Mouse (Mus musculus): ENCODE measurements at regions not wholly inside any gene's neighbourhood (a gene's known extent, or its start where the extent isn't known, plus 50 kb on each side); places are given as distances from the start of the nearest gene placed in this dataset.

DNA sequence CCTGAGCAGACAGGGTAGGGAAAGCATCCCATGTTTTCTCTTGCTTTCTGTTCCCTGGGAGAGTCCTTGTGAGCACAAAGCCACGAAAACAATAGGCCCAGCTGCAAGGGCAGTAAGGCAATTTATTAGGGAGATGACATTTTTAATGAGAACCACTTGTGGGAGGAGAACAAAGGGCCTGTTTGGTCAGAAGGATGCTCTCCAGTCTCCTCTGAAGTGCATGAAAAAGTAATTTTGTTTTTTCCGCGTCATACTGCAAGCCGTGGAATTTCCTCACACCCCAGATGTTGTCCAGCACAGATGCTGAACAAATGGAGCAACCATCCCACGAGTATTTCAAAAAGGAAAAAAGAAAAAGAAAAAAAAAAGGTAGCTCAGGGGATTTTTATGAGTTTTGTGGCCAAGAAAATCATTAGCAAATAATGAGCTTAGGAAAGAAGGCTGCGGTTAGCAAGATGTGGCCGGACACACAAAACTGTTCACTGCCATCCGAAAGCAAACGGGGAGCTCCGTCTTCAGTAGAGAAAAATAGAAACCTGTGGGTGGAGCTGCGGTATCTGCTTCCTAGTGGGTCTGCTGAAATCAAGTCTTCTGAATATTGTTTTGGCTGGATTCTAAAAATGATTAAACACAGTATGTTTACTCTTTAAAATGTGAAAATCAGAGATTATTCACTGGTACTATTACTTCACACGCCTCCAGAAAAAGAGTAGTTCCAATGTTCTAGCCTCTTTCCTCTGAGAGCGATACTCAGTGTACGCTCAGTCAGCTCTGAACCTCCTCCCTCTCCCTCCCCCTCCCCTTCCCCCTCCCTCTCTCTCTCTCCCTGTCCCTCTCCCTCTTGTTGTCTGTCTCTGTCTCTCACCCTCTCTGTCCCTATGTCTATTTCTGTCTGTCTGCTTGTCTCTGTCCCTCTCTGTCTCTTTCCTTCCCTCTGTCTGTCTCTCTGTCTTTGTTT is 235.4 kb upstream of the Mctp2 start:
- 35% methylated on average over 14 of the region's 14 CpGs for WGBS
- Histone ChIP-seq H3K4me1 (ENCODE audit: insufficient read depth) (peaks cover 15% of the 10 kb centered on the region), H3K9ac (no peak overlapping the region), H3K4me3 (ENCODE audit: low read depth, low read length) (no peak overlapping the region), H3K4me2 (peak overlapping the region; percentile 29), H3K36me3 (ENCODE audit: insufficient read depth) (no peaks in the 10 kb centered on the region), H3K27ac (ENCODE audit: low read depth) (peak overlapping the region; percentile 47), H3K9me3 (ENCODE audit: low read depth, low read length) (no peaks in the 10 kb centered on the region), H3K27me3 (ENCODE audit: insufficient read depth, low read length) (no peaks in the 10 kb centered on the region)
- peak; percentile 70 for DNase-seq
- TF ChIP-seq CTCF (IDR thresholded peaks at IDR 0.05; ENCODE audit: low read depth), result peak; percentile 14; the same call in 1 of the 2 replicates
- peak; percentile 42; the same call in 1 of the 2 replicates for ATAC-seq (ENCODE audit: insufficient read depth)

DNA sequence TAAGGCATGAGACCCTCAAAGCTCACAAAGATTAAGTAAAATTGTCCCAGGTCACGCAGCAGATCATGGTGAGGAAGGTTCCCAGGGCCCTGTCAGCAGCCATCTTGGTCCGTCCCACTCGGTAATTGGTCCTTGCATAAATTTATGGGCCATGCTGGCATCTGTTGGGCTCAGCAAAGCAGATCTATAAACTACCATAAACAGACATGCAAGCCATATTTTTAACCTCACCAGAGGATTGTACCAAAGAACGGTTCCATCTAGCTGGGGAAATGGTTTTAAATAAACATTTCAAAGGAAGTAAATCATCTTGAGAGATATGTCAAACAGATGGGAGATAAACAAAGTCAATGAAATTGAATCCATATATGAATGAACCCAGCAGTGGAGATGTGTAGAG is 237.1 kb upstream of the Mctp2 start:
- Histone ChIP-seq H3K4me2 (no peak overlapping the region), H3K27ac (ENCODE audit: low read depth) (peak overlapping the region; percentile 63), H3K9ac (no peak overlapping the region), H3K9me3 (ENCODE audit: low read depth, low read length) (no peaks in the 10 kb centered on the region), H3K4me1 (ENCODE audit: insufficient read depth) (peaks cover 15% of the 10 kb centered on the region), H3K27me3 (ENCODE audit: insufficient read depth, low read length) (no peaks in the 10 kb centered on the region), H3K36me3 (ENCODE audit: insufficient read depth) (no peaks in the 10 kb centered on the region), H3K4me3 (ENCODE audit: low read depth, low read length) (no peak overlapping the region)
- TF ChIP-seq CTCF (IDR thresholded peaks at IDR 0.05; ENCODE audit: low read depth), result no peak
- DNase-seq, result peak; percentile 54
- ATAC-seq (ENCODE audit: insufficient read depth), result peak; percentile 55; the same call in 1 of the 2 replicates
- 42% methylated on average over 4 of the region's 4 CpGs for WGBS

DNA sequence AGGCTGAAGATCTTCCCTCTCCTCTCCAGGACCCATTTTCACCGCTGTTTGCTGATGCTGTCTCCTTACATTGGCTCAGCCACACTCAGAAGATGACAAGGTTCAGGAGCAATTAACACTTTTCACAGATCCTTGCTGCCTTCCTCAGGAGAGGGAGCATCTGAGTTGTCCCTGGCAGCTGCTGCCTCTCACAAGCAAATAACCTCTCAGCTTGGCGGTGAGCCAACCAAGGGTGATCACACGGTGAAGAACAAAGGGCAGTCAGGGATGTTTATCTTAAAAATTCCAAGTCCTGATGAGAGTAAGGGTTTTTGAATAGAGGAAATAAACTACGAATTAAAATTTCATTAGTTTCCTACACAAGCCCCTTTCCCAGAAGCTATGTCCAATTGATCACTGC is 237.5 kb upstream of the Mctp2 start:
- no peaks in the 10 kb centered on the region for H3K27me3 ChIP-seq (ENCODE audit: insufficient read depth, low read length)
- H3K4me3 ChIP-seq (ENCODE audit: low read depth, low read length), result no peak overlapping the region
- DNase-seq, result peak; percentile 93
- peak overlapping the region; percentile 2 for H3K27ac ChIP-seq (ENCODE audit: low read depth)
- ATAC-seq (ENCODE audit: insufficient read depth), result peak; percentile 89
- TF ChIP-seq CTCF (IDR thresholded peaks at IDR 0.05; ENCODE audit: low read depth), result no peak
- H3K4me1 ChIP-seq (ENCODE audit: insufficient read depth), result peaks cover 15% of the 10 kb centered on the region
- no peak overlapping the region for H3K4me2 ChIP-seq
- H3K36me3 ChIP-seq (ENCODE audit: insufficient read depth), result no peaks in the 10 kb centered on the region
- H3K9me3 ChIP-seq (ENCODE audit: low read depth, low read length), result no peaks in the 10 kb centered on the region
- H3K9ac ChIP-seq, result no peak overlapping the region
- 15% methylated on average over 4 of the region's 4 CpGs for WGBS

DNA sequence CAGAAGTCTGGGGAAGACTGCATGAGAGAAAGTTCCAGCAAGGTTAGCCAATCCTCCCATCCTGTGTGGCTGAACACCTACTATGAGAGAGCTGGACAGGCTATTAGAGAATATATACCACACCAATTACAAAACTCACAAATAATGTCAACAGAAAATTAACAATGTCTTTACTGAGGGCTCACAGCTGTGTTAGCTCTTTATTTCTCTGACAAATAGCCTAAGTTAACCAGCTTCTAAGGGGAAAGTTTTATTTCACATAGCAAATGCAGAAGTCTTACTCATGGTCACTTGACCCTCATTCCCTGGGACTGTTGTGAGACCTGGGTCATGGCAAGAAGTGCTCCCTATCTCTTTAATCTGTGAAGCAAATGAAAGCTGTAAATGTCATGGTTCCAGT is 261.0 kb upstream of the Mctp2 start:
- Histone ChIP-seq H3K4me1 (ENCODE audit: insufficient read depth) (0 out of 2 replicates have a peak, but pooled peaks cover 4% of the 10 kb centered on the region), H3K36me3 (ENCODE audit: insufficient read depth) (no peaks in the 10 kb centered on the region), H3K4me2 (no peak overlapping the region), H3K27ac (ENCODE audit: low read depth) (no peak overlapping the region), H3K9me3 (ENCODE audit: low read depth, low read length) (no peaks in the 10 kb centered on the region), H3K9ac (no peak overlapping the region), H3K4me3 (ENCODE audit: low read depth, low read length) (no peak overlapping the region), H3K27me3 (ENCODE audit: insufficient read depth, low read length) (no peaks in the 10 kb centered on the region)
- DNase-seq, result peak; percentile 58
- TF ChIP-seq CTCF (IDR thresholded peaks at IDR 0.05; ENCODE audit: low read depth), result no peak
- no peak for ATAC-seq (ENCODE audit: insufficient read depth)

DNA sequence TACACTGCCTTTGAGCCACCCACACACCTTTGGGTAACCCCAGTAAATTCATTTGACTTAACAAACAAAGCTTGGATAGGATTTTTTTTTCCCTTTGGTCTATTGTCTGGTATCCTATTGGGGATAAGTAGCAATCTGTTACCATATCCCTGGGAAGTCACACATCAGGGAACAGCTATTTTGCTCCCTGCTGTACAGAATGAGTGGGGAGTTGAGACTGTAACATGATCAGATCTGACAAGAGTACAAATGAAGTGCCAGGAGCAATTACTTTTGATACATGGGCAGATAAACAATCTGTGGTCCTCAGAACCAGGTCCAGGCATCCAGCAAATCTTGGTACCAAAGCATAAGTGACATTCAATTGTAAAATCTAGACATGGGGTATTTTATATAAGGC is 262.8 kb upstream of the Mctp2 start:
- no peak overlapping the region for H3K9ac ChIP-seq
- DNase-seq, result no peak
- no peaks in the 10 kb centered on the region for H3K9me3 ChIP-seq (ENCODE audit: low read depth, low read length)
- H3K4me2 ChIP-seq, result no peak overlapping the region
- H3K27me3 ChIP-seq (ENCODE audit: insufficient read depth, low read length), result no peaks in the 10 kb centered on the region
- no peak for TF ChIP-seq CTCF (IDR thresholded peaks at IDR 0.05; ENCODE audit: low read depth)
- H3K4me1 ChIP-seq (ENCODE audit: insufficient read depth), result 0 out of 2 replicates have a peak, but pooled peaks cover 4% of the 10 kb centered on the region
- H3K27ac ChIP-seq (ENCODE audit: low read depth), result no peak overlapping the region
- no peak for ATAC-seq (ENCODE audit: insufficient read depth)
- H3K36me3 ChIP-seq (ENCODE audit: insufficient read depth), result no peaks in the 10 kb centered on the region
- H3K4me3 ChIP-seq (ENCODE audit: low read depth, low read length), result no peak overlapping the region

DNA sequence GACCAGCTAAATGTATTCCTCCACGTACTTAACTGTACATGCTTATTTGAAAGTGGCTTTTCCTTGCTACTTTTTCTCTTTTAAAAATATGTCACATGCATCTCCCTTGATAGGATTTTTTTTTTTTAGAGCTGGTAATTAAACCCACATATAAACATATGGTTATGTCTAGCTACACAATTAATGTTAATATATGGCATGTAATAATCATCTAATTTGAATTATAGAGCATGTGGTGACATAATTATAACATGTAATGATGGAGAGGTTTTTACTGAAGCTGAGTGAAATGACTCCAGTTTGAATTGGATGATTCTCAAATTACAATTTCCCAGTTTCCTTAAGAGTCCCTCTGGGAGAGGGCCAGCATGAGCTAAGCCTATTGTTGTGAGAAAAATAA is 267.9 kb upstream of the Mctp2 start:
- Histone ChIP-seq H3K4me1 (ENCODE audit: insufficient read depth) (no peaks in the 10 kb centered on the region), H3K9me3 (ENCODE audit: low read depth, low read length) (no peaks in the 10 kb centered on the region), H3K4me3 (ENCODE audit: low read depth, low read length) (no peak overlapping the region), H3K27me3 (ENCODE audit: insufficient read depth, low read length) (no peaks in the 10 kb centered on the region), H3K4me2 (no peak overlapping the region), H3K36me3 (ENCODE audit: insufficient read depth) (no peaks in the 10 kb centered on the region), H3K9ac (no peak overlapping the region), H3K27ac (ENCODE audit: low read depth) (no peak overlapping the region)
- WGBS, result 66% methylated on average over 1 of the region's 1 CpGs
- DNase-seq (no peak), ATAC-seq (ENCODE audit: insufficient read depth) (no peak)
- TF ChIP-seq CTCF (IDR thresholded peaks at IDR 0.05; ENCODE audit: low read depth), result no peak

DNA sequence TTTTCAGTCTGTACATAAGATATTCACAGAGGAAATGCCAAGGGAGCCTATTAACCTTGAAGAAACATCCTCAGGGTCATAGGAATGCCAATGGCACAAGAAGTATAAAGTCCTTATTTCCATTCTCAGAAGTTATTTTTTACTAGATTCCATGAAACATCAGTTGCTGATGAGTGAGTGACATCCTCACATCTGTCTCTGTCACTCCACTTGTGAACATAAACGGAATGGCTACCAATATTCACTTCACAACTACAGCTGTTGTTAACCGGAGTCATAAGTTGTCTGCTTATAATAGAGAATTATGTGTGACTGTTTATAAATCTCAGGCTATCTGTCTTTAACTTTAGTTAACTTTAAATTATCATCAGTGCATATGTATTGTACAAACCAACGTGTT is 278.0 kb upstream of the Mctp2 start:
- no peak for ATAC-seq (ENCODE audit: insufficient read depth)
- WGBS, result 51% methylated on average over 3 of the region's 3 CpGs
- Histone ChIP-seq H3K27ac (ENCODE audit: low read depth) (no peak overlapping the region), H3K9ac (no peak overlapping the region), H3K4me1 (ENCODE audit: insufficient read depth) (no peaks in the 10 kb centered on the region), H3K27me3 (ENCODE audit: insufficient read depth, low read length) (no peaks in the 10 kb centered on the region), H3K36me3 (ENCODE audit: insufficient read depth) (no peaks in the 10 kb centered on the region), H3K4me3 (ENCODE audit: low read depth, low read length) (no peak overlapping the region), H3K4me2 (no peak overlapping the region), H3K9me3 (ENCODE audit: low read depth, low read length) (no peaks in the 10 kb centered on the region)
- TF ChIP-seq CTCF (IDR thresholded peaks at IDR 0.05; ENCODE audit: low read depth), result no peak
- DNase-seq, result no peak

All from lung, embryonic 14.5 days (tissue).